Mouse (Mus musculus) hematopoietic multipotent progenitor cell, adult 10-12 weeks (in vitro differentiated cells): ENCODE data around the gene Ptprn2. TPM values are rescaled to one million over a fixed set of nuclear protein-coding genes. Genes with fewer than 3 reads are reported as not detected.

Experiments
- polyA plus RNA-seq: library from polyadenylated mRNA; stranded (reverse); fragments of >175 nt; gene quantifications from 2 replicates; pipeline ENCODE4 v1.2.3, GENCODE M21; 2012; ENCODE audit warnings: low replicate concordance

Ptprn2 gene
- 0.04 TPM in 1 of 2 replicates, not detected in the other for polyA plus RNA-seq

DNA sequence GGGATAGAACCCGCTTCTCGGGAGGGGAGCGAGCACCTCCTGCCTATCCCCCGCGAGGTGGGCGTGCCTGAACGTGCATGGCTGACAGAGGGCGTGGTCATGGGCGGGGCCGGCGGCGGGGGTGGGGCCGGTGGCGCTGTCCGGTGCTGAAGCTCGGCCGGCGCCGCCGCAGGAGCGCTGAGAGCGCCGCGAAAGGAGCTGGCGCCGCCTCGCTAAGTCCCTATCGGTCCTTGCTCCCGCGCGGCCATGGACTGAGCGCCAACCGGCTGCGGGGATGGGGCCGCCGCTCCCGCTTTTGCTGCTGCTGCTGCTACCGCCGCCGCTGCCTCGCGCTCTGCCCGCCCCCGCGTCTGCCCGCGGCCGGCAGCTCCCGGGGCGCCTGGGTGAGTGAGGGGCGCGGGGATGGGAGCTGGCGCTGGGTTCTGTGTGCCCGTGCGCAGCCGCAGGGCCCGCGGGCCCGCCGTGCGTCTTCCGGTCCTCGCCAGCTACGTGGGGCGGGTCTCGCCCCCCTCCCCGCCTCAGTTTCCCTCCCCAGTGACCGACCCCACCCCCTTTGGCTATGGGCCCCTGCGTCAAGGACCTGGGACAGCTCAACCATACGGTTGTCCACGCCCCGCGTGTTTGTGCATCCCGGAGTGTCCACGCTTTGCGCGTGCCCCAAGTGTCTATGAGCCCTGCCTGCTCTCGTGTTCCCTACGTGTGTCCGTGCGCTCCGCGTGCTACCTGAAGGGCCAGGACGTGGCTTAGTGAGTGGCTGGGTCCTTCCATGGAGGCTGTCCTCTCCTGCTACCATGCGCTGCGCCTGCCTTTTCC lies at the start of gene Ptprn2:
Ptprn2 (plus strand) TSS at position 130 of the 813 bp plus-strand sequence.

Other genes starting within 250 kb of the Ptprn2 start
- 0.90 and 3.1 TPM in 2 replicates for gene Wdr60, start 222.7 kb upstream of the Ptprn2 start, polyA plus RNA-seq
- not detected in 2 replicates for gene Gm11027, start 210.3 kb upstream of the Ptprn2 start, polyA plus RNA-seq
- 25.7 and 35.0 TPM in 2 replicates for gene Esyt2, start 204.5 kb upstream of the Ptprn2 start, polyA plus RNA-seq
- gene Ncapg2, start 80.3 kb upstream of the Ptprn2 start, polyA plus RNA-seq: 4.8 and 7.3 TPM in 2 replicates